Mouse (Mus musculus): ENCODE measurements at regions not wholly inside any gene's neighbourhood (a gene's known extent, or its start where the extent isn't known, plus 50 kb on each side); places are given as distances from the start of the nearest gene placed in this dataset.

DNA sequence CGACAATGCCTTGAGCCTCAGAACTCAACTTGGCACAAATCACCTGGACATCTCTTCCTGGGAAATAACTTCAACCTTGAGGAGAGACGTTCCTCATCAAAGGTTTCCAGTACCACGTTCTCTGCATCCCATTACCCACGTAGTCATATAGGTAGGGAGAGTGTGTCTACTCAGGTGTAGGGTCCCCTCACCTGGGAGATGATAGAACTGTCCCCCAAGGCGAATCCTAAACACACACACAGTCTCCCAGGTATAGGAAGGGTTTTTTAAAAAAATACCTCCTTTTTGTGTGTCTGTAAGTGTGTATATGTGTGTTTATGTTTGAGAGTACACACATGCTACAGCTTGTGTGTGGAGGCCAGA is 55.0 kb upstream of the Zfp703 start:
- TF ChIP-seq CTCF (IDR thresholded peaks at IDR 0.05; ENCODE audit: low read depth, low read length) (no peak), POLR2A (IDR thresholded peaks at IDR 0.05; ENCODE audit: insufficient read depth, low read length) (no peak)
